Mouse (Mus musculus) neural tube, embryonic 12.5 days (tissue): ENCODE results near the gene Bbs2. TPM values are rescaled to one million over a fixed set of nuclear protein-coding genes. Genes with fewer than 3 reads are reported as not detected.
"Not testable (repeated sequence)": the region's sequence is repeated elsewhere in the genome, so short reads cannot be mapped to it uniquely, and the experiment has no call there.

ENCODE experiments used
- ATAC-seq: fragments of 200-750 bp; cut with Nextera tagmentation; 2 replicates; pipeline ENCODE4 v1.8.0; 2017; ENCODE audit warnings: low read depth, mild to moderate bottlenecking, moderate TSS enrichment, moderate library complexity; ENCODE audit not compliant: low FRiP score
- H3K27ac ChIP-seq: fragments of 300-500 bp; sonication (generic); 2 replicates; pipeline ENCODE4 v1.5.1; 2016
- H3K27me3 ChIP-seq: fragments of 300-500 bp; sonication (generic); replicated peaks from 2 replicates; pipeline ENCODE4 v1.6.1; 2016; ENCODE audit warnings: mild to moderate bottlenecking
- H3K36me3 ChIP-seq: fragments of 300-500 bp; sonication (generic); 2 replicates; pipeline ENCODE4 v1.6.1; 2016; ENCODE audit warnings: mild to moderate bottlenecking
- H3K4me1 ChIP-seq: fragments of 300-500 bp; sonication (generic); 2 replicates; pipeline ENCODE4 v1.6.1; 2016
- H3K4me2 ChIP-seq: fragments of 300-500 bp; sonication (generic); replicated peaks from 2 replicates; pipeline ENCODE4 v1.6.1; 2016; ENCODE audit warnings: mild to moderate bottlenecking
- H3K4me3 ChIP-seq: fragments of 300-500 bp; sonication (generic); 2 replicates; pipeline ENCODE4 v1.5.1; 2016
- H3K9ac ChIP-seq: fragments of 300-500 bp; sonication (generic); 2 replicates; pipeline ENCODE4 v1.6.1; 2016; ENCODE audit warnings: mild to moderate bottlenecking
- H3K9me3 ChIP-seq: fragments of 300-500 bp; sonication (generic); 2 replicates; pipeline ENCODE4 v1.6.1; 2016; ENCODE audit warnings: mild to moderate bottlenecking
- WGBS: fragments of 180-500 bp; shearing (Covaris S2); methylation state at CpG from one replicate; pipeline ENCODE4 v1.1.7; 2016; 5-methylcytosine and 5-hydroxymethylcytosine counted together
- polyA plus RNA-seq: library from polyadenylated mRNA; unstranded; fragments of >200 nt; fragmentation: Nextera tagmentation; extraction: Ambion mirVana; gene quantifications from 2 replicates; pipeline ENCODE4 v1.2.1, GENCODE M21; 2016

Gene Bbs2
- polyA plus RNA-seq, 1 experiment from 2014 or later, result 25.3 TPM

DNA sequence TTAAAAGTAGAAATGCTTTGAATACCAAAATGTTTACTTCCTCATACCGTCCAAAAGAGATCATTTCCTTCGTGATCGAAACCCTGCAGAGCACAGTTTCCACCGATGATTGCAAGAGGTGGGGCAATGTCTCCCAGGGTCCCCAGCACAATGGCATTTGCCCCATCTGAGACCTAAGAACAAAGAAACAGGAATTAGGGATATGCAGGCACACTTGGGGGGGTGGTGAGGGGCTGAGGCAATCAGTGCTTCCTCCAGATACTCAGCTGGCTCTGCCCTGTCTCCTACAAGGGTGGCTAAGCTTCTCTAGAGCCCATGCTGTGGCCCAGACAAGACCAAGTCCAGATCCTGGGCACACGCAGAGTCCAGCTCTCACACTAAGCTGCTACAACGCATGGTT, 9.0 kb downstream of the Bbs2 start:
- H3K9ac ChIP-seq, result no peak overlapping the region
- H3K4me2 ChIP-seq, result no peak overlapping the region
- H3K9me3 ChIP-seq, result no peaks in the 10 kb centered on the region
- H3K4me3 ChIP-seq, result no peak overlapping the region
- 74% methylated on average over 6 of the region's 6 CpGs for WGBS
- no peak for ATAC-seq
- no peaks in the 10 kb centered on the region for H3K27me3 ChIP-seq
- peaks cover 23% of the 10 kb centered on the region; the same call in 1 of the 2 replicates for H3K36me3 ChIP-seq
- H3K27ac ChIP-seq, result no peak overlapping the region
- H3K4me1 ChIP-seq, result no peaks in the 10 kb centered on the region

DNA sequence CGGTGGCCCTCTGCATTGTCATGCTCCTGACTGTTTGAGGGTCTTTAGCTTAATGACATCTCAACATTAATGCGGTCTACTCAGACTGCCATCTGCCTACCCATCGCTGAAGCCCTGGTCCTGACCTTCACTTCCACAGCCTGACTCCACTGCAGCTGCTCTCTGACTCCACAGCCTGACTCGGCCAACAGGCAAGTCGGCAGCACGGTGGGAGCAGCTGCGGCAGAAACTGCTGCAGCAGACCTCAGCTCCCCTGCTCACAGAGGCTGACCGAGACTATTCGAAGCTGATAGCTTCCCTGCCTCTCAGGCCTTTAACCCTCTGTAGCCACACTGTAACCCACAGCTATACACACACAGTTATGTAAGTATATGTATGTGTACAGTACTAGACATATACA, 10.8 kb downstream of the Bbs2 start:
- Histone ChIP-seq H3K27me3 (no peaks in the 10 kb centered on the region), H3K4me1 (no peaks in the 10 kb centered on the region), H3K9me3 (no peaks in the 10 kb centered on the region), H3K4me3 (no peak overlapping the region), H3K9ac (no peak overlapping the region), H3K27ac (no peak overlapping the region), H3K36me3 (peaks cover 23% of the 10 kb centered on the region; the same call in 1 of the 2 replicates), H3K4me2 (no peak overlapping the region)
- ATAC-seq, result no peak
- WGBS, result 69% methylated on average over 9 of the region's 9 CpGs

DNA sequence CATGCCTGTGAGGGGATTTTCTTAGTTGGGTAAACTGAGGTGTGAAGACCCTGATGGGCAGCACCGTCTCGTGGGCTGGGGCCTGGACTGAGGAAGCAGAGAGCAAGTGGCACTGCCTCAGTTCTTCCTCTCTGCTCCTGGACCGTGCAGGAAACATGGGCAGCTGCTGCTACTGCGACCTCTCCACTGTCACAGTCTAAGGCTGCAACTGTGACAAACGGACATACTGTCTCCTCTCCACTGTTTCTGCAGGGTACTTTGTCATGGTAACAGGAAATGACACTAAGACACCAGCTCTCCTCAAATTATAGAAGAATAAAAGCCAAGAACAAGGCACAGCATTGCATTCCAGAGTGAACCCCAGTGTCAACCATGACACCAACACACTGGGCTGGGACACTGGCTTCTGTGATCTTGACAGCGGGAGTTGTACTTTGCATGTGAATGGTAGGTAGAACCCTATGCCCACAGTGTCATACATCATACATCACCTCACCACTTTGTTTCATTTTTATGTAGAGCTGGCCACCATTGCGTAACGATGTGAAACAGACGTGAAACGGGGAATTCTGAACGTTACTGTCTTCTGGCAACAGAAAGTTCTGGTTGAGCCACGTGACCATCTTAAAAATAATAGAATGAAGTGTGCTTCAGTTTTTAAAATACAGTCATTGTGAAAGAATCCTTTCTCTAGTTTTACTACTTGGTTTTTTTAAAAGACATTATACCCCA, 22.1 kb downstream of the Bbs2 start:
- no peaks in the 10 kb centered on the region for H3K4me1 ChIP-seq
- WGBS, result 80% methylated on average over 12 of the region's 12 CpGs
- no peak overlapping the region for H3K4me3 ChIP-seq
- H3K4me2 ChIP-seq, result no peak overlapping the region
- H3K9ac ChIP-seq, result no peak overlapping the region
- H3K27me3 ChIP-seq, result no peaks in the 10 kb centered on the region
- H3K36me3 ChIP-seq, result peaks cover 24% of the 10 kb centered on the region
- no peaks in the 10 kb centered on the region for H3K9me3 ChIP-seq
- no peak overlapping the region for H3K27ac ChIP-seq
- no peak for ATAC-seq

DNA sequence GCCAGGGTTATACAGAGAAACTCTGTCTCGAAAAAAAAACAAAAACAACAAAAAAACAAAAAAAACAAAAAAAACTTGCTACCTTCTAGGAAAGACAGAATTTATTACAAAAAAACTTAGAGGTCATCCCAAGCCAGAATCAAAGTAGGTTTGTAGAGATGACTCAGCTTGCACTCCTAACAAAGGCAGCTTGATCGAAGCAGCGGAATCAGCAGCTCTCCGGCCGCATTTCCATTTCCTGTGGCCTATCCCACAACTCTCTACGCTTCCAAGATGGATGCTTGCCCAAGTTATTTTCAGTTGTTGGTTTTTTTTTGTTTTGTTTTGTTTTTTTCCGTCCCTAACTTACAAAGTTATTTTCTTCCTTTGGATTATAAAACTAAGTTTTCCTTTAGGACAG, 29.9 kb downstream of the Bbs2 start:
- H3K4me1 ChIP-seq, result peaks cover 9% of the 10 kb centered on the region; the same call in 1 of the 2 replicates
- no peaks in the 10 kb centered on the region for H3K9me3 ChIP-seq
- H3K4me3 ChIP-seq, result no peak overlapping the region
- H3K27me3 ChIP-seq, result no peaks in the 10 kb centered on the region
- no peak overlapping the region for H3K9ac ChIP-seq
- no peak overlapping the region for H3K27ac ChIP-seq
- H3K4me2 ChIP-seq, result no peak overlapping the region
- 92% methylated on average over 7 of the region's 7 CpGs for WGBS
- no peak for ATAC-seq
- H3K36me3 ChIP-seq, result peaks cover 37% of the 10 kb centered on the region

DNA sequence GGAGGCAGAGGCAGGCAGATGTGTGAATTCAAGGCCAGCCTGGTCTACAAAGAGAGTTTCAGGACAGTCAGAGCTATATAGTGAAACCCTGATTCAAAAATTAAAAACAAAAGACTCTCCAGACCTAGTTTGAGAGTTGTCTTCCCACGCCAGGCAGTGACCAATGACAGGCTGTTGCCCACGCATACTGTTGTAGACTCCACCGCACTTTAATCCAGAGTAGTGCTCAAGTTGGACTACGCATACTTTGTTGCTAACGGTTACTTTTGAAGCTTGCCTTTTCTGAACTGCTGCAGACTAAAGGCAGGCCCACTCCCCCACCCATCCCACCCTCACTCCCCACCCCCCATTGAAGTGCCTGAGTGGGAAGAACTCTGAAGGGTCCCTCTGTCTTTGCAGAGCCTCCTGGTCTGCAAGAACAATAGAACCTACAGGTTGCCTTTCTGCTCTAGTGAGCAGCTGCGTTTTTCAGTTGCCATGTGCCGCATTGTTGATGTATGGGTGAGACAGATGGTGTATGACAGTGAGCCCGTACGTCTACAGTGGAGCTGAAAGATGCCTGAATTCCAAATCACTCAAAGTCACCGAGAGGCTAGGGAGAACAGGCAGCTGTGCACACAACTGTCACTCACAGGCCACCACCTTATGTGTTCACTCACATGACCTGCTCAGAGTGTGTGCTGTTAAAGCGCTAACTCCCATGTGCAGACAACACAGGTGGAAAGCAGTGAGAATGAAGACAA, 32.4 kb downstream of the Bbs2 start:
- 33% methylated on average over 11 of the region's 11 CpGs for WGBS
- H3K36me3 ChIP-seq, result peaks cover 52% of the 10 kb centered on the region
- H3K4me3 ChIP-seq, result no peak overlapping the region
- no peaks in the 10 kb centered on the region for H3K27me3 ChIP-seq
- peak; percentile 93 for ATAC-seq
- H3K9ac ChIP-seq, result no peak overlapping the region
- no peak overlapping the region for H3K27ac ChIP-seq
- H3K4me2 ChIP-seq, result no peak overlapping the region
- peaks cover 9% of the 10 kb centered on the region; the same call in 1 of the 2 replicates for H3K4me1 ChIP-seq
- no peaks in the 10 kb centered on the region for H3K9me3 ChIP-seq

DNA sequence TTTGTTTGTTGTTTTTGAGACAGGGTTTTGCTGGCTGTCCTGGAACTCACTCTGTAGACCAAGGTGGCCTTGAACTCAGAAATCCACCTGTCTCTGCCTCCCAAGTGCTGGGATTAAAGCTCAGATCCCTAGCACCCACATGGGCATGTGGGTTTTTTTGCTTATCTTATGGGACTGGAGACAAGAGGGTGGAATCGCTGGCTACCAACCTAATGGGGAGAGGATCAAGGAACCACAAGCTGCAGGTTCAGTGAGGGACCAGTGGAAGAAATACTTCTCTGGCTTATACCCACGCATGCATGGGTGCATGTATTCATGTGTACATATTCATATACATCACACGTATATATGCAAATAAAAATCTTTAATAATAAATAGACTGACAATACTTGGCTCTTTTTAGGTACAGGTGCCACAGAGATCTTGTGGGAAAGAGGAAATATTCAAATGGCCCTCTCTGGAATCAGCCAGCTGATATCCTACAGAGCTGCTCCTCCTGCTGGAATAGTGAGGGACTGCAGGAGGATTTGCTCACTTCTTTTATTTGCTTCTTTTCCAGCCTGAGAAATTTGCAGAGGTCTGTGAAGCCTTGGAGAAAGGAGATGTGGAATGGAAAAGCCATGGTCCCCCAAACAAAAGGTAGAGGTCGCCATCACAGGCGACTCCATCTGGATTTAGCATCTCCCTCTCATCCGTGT, 41.4 kb downstream of the Bbs2 start:
- Histone ChIP-seq H3K9ac (no peak overlapping the region), H3K4me1 (no peaks in the 10 kb centered on the region), H3K4me3 (no peak overlapping the region), H3K4me2 (no peak overlapping the region), H3K36me3 (peaks cover 48% of the 10 kb centered on the region), H3K9me3 (no peaks in the 10 kb centered on the region), H3K27ac (no peak overlapping the region), H3K27me3 (no peaks in the 10 kb centered on the region)
- WGBS, result 63% methylated on average over 6 of the region's 6 CpGs
- no peak for ATAC-seq

DNA sequence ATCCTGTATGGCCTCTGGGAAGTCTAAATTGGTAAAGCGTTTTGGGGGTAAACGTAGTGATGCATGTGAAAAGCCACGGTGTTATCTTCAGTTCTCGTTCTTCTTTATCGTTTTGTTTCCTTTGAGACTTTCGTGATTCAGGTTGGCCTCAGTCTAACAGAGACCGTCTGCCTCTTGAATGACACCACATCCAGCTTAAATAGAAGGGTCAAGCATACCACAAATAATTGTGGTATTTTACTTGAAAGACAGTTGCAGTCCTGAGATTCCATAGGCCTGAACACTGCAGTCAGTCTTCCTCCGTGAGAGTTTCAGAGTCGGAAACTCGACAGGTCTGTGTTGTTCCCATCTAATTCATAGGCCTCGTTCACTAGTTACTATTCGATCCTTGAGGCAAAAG, 46.0 kb downstream of the Bbs2 start:
- Histone ChIP-seq H3K4me2 (no peak overlapping the region), H3K9ac (no peak overlapping the region), H3K27ac (no peak overlapping the region), H3K4me1 (no peaks in the 10 kb centered on the region), H3K4me3 (no peak overlapping the region), H3K27me3 (no peaks in the 10 kb centered on the region), H3K36me3 (peaks cover 36% of the 10 kb centered on the region), H3K9me3 (no peaks in the 10 kb centered on the region)
- WGBS, result 90% methylated on average over 12 of the region's 12 CpGs
- no peak for ATAC-seq

DNA sequence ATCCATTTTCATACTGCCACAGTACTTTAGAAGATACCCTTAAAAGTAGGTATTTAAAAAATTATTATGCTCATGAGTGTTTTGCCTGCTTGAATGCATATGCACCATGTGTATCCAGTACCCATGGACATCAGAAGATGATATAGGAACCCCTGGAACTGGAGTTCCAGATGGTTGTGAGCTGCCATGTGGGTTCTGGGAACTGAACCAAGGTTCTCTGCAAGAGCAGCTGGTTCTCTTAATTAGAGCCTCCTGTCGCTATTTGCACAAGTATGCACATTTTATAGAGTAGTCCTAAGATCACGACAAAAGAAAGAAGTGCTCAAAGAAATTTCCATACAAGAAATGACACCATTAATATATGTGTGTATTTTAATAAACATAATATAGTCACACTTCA, 50.9 kb downstream of the Bbs2 start:
- ATAC-seq, result no peak
- Histone ChIP-seq H3K9me3 (no peaks in the 10 kb centered on the region), H3K4me1 (no peaks in the 10 kb centered on the region), H3K9ac (no peak overlapping the region), H3K4me3 (no peak overlapping the region), H3K36me3 (peaks cover 14% of the 10 kb centered on the region; the same call in 1 of the 2 replicates), H3K4me2 (no peak overlapping the region), H3K27me3 (no peaks in the 10 kb centered on the region), H3K27ac (no peak overlapping the region)
- WGBS, result 97% methylated on average over 2 of the region's 2 CpGs

DNA sequence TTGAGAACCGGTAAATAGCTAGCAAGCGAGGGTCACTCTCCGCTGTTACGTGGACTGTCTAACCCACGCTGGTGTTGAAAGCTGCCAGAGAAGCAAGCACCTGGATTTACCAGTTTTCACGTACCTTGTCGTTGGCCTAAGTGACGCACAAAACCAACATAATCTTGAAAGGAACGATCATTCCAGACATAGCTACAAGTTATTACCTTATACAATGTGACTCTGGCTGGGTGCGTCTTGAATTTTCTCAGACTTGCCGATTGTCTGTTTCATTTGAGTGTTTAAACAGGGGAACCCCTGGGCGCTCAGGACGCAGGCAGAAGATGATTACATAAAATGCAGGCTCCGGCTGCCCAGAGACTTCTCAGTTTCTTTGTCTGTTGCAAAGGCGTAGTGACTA, 60.9 kb downstream of the Bbs2 start:
- Histone ChIP-seq H3K36me3 (no peaks in the 10 kb centered on the region), H3K4me3 (peak overlapping the region; percentile 72), H3K9ac (peak overlapping the region; percentile 55), H3K9me3 (no peaks in the 10 kb centered on the region), H3K4me2 (peak overlapping the region; percentile 77), H3K27me3 (no peaks in the 10 kb centered on the region), H3K27ac (no peak overlapping the region), H3K4me1 (peaks cover 22% of the 10 kb centered on the region)
- no peak for ATAC-seq
- 10% methylated on average over 15 of the region's 15 CpGs for WGBS

DNA sequence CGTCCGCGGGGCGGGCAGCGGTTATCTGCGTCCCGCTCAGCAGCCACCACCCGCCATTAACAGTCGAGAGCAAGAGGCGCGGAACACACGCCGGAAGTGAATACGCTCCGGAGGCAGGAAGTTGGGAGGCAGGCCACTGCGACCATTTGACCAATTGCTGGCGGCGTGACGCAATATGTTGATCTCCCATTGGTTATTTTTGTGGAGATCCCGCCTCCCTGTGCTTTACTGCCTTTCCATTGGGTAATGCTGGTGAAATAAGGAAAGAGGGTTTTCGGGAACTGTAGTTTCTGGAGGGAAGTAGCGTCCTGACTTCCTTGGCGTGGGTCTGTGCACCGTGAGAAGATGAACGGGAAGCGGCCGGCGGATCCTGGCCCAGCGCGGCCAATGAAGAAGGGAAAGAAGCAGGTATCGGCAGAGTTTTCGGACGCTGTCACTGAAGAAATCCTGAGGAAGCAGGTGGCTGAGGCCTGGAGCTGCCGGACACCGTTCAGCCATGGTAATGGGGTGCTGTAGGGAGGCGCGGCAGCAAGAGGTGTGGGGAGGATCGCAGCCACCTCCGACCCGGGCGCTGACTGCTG, 61.7 kb downstream of the Bbs2 start, which contains the start of the genes Nudt21 and Ogfod1:
Gene Nudt21, minus strand, starts transcription at position 88 of the 581 bp plus-strand sequence.
Gene Ogfod1, plus strand, starts transcription at position 255 of the 581 bp plus-strand sequence.
- Histone ChIP-seq H3K36me3 (no peaks in the 10 kb centered on the region), H3K4me2 (peak within 1 kb of the TSS; percentile 77), H3K27ac (no peak within 1 kb of the TSS), H3K4me1 (peaks cover 22% of the 10 kb centered on the region), H3K9ac (peak within 1 kb of the TSS; percentile 63), H3K4me3 (peak within 1 kb of the TSS; percentile 72), H3K9me3 (no peaks in the 10 kb centered on the region), H3K27me3 (no peaks in the 10 kb centered on the region)
- ATAC-seq, result peak; percentile 99
- under 1% methylated on average over 41 of the region's 41 CpGs for WGBS

DNA sequence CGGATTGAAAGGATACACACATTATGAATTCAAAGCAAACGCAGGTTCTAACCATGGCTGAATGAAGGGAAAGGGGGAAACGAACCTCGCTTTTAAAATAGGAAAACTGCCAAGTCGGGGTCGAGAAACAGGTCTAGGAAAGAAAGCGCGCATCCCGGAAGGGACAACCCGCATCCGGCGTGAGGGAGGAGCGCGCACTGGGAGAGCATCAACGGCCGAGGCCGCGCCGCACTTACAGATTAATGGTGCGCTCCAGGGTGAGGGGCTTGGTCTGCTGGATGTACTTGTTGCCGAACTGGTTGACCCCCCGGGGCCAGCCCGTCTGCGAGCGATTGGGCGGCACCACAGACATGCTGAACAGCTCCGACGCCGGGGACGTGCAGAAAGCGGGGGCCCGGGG, 62.2 kb downstream of the Bbs2 start:
- H3K4me3 ChIP-seq, result peak overlapping the region; percentile 72
- not testable (repeated sequence) for H3K36me3 ChIP-seq

DNA sequence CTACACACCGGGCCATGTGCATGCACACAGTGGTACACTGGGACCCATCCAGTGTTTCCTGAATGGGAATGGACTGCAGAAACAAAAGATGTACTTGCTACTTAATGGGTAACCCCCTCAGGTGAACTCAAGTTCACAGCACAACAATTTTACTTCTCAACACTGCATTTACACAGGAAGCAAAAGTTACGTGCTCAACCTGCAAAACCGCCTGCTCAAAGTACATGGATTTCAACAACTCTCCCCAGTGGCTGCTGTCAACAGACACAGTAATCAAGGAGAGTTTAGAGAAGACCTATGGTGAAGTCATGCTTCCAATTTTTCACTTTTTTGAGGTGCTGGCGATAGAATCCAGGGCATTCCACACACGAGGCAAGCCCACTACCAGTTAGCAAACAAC, 63.5 kb downstream of the Bbs2 start:
- H3K27me3 ChIP-seq, result no peaks in the 10 kb centered on the region
- 0 out of 2 replicates have a peak overlapping the region, but pooled peaks have one; percentile 7 for H3K4me3 ChIP-seq
- no peak overlapping the region for H3K9ac ChIP-seq
- peaks cover 9% of the 10 kb centered on the region for H3K36me3 ChIP-seq
- peak overlapping the region; percentile 70 for H3K4me2 ChIP-seq
- H3K9me3 ChIP-seq, result no peaks in the 10 kb centered on the region
- H3K4me1 ChIP-seq, result peaks cover 22% of the 10 kb centered on the region
- WGBS, result 72% methylated on average over 5 of the region's 5 CpGs
- H3K27ac ChIP-seq, result no peak overlapping the region
- ATAC-seq, result no peak

More for the DNA sequence above, 62.2 kb downstream of the Bbs2 start:
- Histone ChIP-seq H3K9ac (peak overlapping the region; percentile 63), H3K4me2 (peak overlapping the region; percentile 70), H3K4me1 (peaks cover 22% of the 10 kb centered on the region)
- H3K27ac ChIP-seq, H3K9me3 ChIP-seq, H3K27me3 ChIP-seq: not testable (repeated sequence)
- 0% methylated on average over 26 of the region's 32 CpGs for WGBS
- ATAC-seq, result peak; percentile 93
